Mouse (Mus musculus) kidney, postnatal 10 days (tissue): ENCODE measurements around the gene Svopl.
A peak's percentile ranks its signal among the peaks of the same experiment; 100 is the strongest.

Experiments
- DNase-seq: peaks from one replicate; pipeline ENCODE4 v3.0.0; 2021; ENCODE audit warnings: mixed read lengths

Svopl gene

DNA sequence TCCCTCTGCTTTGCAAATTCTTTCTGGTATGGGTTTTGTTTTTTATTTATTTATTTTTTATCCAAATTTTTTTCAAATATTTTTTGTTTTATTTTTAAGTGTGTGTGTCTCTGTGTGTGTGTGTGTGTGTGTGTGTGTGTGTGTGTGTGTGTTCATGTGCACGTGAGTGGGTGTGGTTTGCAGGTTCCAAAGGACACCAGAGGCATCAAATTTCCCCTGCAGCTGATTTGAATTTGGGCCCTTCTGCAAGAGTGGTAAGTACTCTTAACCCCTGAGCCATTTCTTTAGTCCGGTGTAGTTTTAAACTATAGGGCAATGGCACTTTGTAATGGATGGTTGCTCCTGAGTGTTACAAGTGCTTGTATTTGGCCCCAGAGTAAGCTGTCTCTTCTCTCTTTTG lies 18.6 kb downstream of the Svopl start:
- no peak for DNase-seq

DNA sequence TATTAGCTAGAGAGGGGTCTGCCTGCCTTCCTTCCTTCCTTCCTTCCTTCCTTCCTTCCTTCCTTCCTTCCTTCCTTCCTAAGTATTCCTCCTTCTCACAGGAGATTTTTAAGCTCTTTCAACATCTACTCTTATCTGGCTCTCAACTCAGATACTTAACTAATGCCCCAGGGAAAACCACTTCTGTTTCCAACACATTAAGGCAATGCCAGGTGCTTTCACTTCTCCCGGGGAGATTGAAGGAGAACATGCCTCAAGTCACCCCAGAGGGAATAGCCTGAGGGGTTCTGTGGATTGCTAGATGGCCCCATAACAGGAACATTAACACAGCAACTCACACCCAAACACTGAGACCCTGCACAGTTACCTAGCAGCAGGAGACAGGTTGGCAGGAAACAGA lies 19.0 kb downstream of the Svopl start:
- no peak for DNase-seq

DNA sequence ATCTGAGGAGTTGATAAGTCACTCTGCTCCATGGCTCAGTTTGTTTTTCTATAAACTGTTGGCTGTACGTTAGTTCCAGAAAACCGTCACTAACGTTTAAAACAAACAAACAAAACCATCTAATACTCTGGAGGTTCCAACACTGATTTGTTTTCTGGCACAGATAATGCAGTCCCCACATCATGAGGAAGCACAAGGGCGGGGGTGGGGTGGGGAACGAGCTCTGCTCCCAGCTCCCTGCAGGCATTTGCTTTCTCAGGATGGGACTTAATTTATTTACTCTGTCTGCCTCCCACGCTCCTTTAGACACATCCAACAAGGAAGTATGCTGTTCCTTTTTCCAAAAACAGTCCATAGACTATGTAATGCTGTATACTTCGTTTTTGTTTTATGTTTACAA lies 23.5 kb downstream of the Svopl start:
- peak; percentile 20 for DNase-seq

DNA sequence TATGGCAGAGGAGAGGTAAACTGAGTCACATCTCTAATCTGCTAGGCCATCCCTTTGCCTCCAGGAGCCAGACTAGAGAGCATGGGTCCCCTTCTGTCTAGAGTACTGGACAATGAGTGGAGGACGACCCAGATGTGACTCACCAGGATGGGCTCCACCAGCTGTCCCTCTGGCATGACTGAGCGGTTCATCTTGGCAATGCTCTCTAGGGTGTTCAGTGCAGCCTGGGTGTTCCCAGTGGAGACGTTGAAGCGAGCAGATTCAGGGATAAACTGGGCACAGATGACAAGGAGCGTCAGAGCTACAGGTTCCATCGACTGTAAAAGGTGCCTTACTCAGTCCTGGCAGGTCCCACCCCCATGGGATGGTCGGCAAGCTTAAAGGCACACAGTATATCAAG lies 25.4 kb downstream of the Svopl start:
- no peak for DNase-seq

DNA sequence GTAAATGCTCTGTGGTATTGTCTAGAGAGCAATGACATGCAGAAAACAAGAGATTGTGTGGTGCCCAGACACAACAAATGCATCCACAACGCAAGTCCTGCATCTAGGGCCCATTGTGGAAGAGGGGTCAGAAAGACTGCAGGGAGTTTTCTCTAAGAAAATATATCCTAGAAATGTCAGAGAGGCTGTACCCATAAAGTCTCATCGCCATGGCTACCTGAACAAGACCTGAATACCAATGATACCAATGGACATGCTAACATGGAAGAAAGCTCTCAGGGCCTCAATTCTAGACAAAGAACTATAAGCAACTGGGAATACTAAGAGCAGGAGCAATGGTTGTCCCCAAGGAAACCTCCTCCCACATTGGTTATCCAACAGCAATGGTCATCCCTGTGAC lies 34.0 kb downstream of the Svopl start:
- DNase-seq: no peak

DNA sequence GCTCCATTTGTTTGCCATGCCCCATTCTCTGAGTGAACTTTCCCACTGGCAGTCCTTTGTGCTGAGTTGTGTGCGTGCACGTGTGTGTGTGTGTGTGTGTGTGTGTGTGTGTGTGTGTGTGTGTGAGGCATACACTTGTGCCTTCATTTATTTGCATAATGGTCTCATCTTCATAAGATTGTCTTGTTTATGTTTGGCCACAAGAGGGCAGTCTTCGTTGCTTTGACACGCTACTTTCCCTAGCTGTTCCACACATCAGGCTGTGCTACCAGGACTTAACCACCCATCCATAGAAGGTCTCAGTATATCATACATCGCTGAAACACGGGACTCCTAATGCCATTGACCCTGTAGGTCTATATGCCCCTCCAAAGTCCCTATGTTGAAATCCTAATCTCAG lies 39.3 kb downstream of the Svopl start:
- DNase-seq: peak; percentile 67

DNA sequence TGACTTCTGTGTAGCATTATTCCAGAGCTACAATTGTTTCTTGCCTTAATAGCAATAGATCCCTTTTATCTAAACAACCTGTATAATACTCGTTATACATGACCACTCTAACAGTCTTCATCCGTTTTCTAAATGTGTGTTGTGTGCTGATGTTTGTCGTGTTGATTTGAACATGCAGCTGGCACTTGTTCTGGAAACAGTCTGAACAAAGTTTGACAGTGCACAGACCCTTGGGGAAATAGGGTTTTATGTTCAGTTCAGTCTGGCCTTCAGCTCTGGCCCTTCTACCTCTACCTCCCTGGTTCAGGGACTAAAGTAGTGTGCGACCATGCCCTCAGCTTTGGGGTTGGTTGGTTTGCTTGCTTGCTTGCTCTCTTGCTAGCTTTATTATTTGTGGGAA lies 79.4 kb downstream of the Svopl start:
- no peak for DNase-seq

DNA sequence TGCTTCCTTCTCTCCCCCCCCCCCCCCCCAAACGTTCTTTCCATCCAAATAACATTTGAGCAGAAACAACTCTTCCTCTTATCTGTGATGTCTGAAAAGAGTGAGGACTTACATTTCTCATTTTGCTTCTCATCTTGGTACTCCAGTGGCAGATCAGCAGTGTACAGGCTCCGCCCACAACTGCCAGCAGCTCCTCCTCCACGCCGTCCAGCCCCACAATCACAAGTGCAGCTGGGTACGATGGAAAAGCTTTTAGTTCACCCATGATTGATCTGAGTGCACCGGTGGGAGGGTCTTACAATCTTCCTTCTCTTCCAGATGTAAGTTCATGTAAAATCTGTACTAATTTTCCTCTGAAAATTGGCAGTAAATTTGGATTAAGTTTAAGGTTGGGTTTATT lies 95.5 kb downstream of the Svopl start:
- no peak for DNase-seq

DNA sequence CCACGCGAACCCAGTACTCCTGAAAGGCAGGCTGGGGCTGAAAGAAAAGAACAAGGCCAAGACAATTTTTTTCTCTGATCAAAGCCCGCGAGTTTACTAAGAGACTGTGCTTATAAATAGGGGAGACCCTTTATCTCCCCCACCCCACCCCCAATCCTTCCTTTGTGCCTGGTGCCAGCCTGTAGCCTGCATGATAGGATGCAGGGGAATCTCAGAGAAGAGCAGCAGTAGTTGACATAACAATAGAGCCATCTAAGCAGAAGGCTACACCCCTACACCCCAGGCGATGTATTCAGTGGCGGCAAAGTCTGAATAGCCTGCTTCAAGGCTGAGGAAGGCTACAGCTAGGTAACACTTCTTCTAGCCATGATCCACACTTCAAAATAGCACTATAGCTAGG lies 110.3 kb downstream of the Svopl start:
- DNase-seq: no peak
